Comparison of ENCODE assay signal across 8 mouse cellular contexts in the genomic region with DNA sequence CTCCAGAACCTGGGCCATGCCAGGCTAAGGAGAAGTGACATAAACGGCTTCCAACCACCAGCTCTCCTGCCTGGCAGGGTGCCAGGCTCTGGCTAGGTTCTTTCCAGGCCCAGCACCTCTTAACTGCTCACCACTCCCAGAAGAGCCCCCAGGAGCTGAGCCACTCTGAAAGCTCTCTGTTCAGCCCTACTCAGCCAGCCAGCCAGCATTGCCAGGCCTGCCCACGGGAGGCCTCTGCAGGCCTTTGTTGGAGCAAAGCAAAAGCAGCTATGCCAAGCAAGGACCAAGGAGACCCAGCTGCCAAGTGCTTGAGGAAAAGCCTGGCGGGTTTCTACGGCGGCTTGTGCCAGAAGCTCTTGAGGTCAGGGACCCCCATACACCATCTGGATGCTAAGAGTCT. TPM values are rescaled to one million over a fixed set of nuclear protein-coding genes. Genes with fewer than 3 reads are reported as not detected.
A peak's percentile ranks its signal among the peaks of the same experiment; 100 is the strongest.
DNase-seq lines count a peak whose midpoint lies in the region; ATAC-seq and TF ChIP-seq lines count a peak whose summit lies in the region.

No protein-coding gene starts in this region.

- H3K27me3 ChIP-seq in forebrain, embryonic 15.5 days: no peaks in the 10 kb centered on the region
- no peaks in the 10 kb centered on the region for H3K27me3 ChIP-seq in midbrain, embryonic 15.5 days (replicated peaks)

- no peaks in the 10 kb centered on the region for H3K36me3 ChIP-seq in forebrain, embryonic 15.5 days
- no peaks in the 10 kb centered on the region for H3K36me3 ChIP-seq in midbrain, embryonic 15.5 days (replicated peaks)

- DNase-seq in left cerebral cortex, adult 2 months (ENCODE audit: extremely low spot score in 1 of 2, low spot score in 2 of 2): no peak
- no peak for DNase-seq in left cerebral cortex, adult 9 months (ENCODE audit: low spot score in 2 of 2)
- peak; percentile 82 to 88 for DNase-seq in cerebellum, postnatal 10 days
- DNase-seq in urinary bladder, adult 2 months (ENCODE audit: low spot score): no peak
- DNase-seq in layer of hippocampus, adult 9-11 months: no peak
- no peak for DNase-seq in left cerebral cortex, adult 8-10 months (ENCODE audit: low spot score in 2 of 2)

- ATAC-seq in forebrain, embryonic 15.5 days (replicated peaks): no peak; the same call in 1 of the 2 replicates
- no peak for ATAC-seq in midbrain, embryonic 15.5 days (replicated peaks)

- H3K4me3 ChIP-seq in left cerebral cortex, adult 2 months: peak overlapping the region; percentile 80
- peak overlapping the region; percentile 93 for H3K4me3 ChIP-seq in forebrain, embryonic 15.5 days
- H3K4me3 ChIP-seq in midbrain, embryonic 15.5 days: peak overlapping the region; percentile 97

- peak overlapping the region; percentile 3; the same call in 1 of the 2 replicates for H3K9ac ChIP-seq in forebrain, embryonic 15.5 days (replicated peaks)
- peak overlapping the region; percentile 28; the same call in 1 of the 2 replicates for H3K9ac ChIP-seq in midbrain, embryonic 15.5 days

- peak; percentile 31 for TF ChIP-seq CTCF in left cerebral cortex, adult 2 months (IDR thresholded peaks at IDR 0.05)

- peaks cover 84% of the 10 kb centered on the region for H3K4me1 ChIP-seq in forebrain, embryonic 15.5 days
- peaks cover 71% of the 10 kb centered on the region for H3K4me1 ChIP-seq in midbrain, embryonic 15.5 days

- intact Hi-C loops in left cerebral cortex, adult 2 months (cut with DNase I): no loop called here

- peak overlapping the region; percentile 94 for H3K4me2 ChIP-seq in forebrain, embryonic 15.5 days (replicated peaks)
- peak overlapping the region; percentile 94 for H3K4me2 ChIP-seq in midbrain, embryonic 15.5 days

- H3K27ac ChIP-seq in left cerebral cortex, adult 2 months: peak overlapping the region; percentile 48
- H3K27ac ChIP-seq in forebrain, embryonic 15.5 days (replicated peaks): peak overlapping the region; percentile 92
- peak overlapping the region; percentile 9 for H3K27ac ChIP-seq in midbrain, embryonic 15.5 days

- 9% methylated on average over 5 of the region's 5 CpGs for WGBS in forebrain, embryonic 15.5 days
- WGBS in midbrain, embryonic 15.5 days: 40% methylated on average over 5 of the region's 5 CpGs

- H3K9me3 ChIP-seq in forebrain, embryonic 15.5 days: no peaks in the 10 kb centered on the region
- H3K9me3 ChIP-seq in midbrain, embryonic 15.5 days: no peaks in the 10 kb centered on the region

RNA-seq across cellular contexts. Expression of gene Ankrd13b, which starts 2.7 kb away (rescaled TPM):
- total RNA-seq in left cerebral cortex, adult 2 months (2021): 10 to 100 TPM; 89.7 to 91.7 TPM
- 37.3 and 41.8 TPM in 2 replicates for polyA plus RNA-seq in forebrain, embryonic 15.5 days (2015; fragmentation: Nextera tagmentation; extraction: Ambion mirVana)
- 46.1 and 46.2 TPM in 2 replicates for polyA plus RNA-seq in midbrain, embryonic 15.5 days (2015; fragmentation: Nextera tagmentation; extraction: Ambion mirVana)
- 21.8 and 22.3 TPM in 2 replicates for polyA plus RNA-seq in urinary bladder, adult 2 months (2012; rRNA removed)
- total RNA-seq in left cerebral cortex, adult 8-10 months (2022): 10 to 100 TPM; 75.8 to 83.0 (median 79.6) TPM

RNA-seq across cellular contexts. Expression of gene Git1, which starts 6.6 kb away (rescaled TPM):
- 100 to 1,000 TPM; 297 to 305 TPM for total RNA-seq in left cerebral cortex, adult 2 months (2021)
- polyA plus RNA-seq in forebrain, embryonic 15.5 days (2015; fragmentation: Nextera tagmentation; extraction: Ambion mirVana): 14.4 and 15.9 TPM in 2 replicates
- 17.9 and 19.0 TPM in 2 replicates for polyA plus RNA-seq in midbrain, embryonic 15.5 days (2015; fragmentation: Nextera tagmentation; extraction: Ambion mirVana)
- 24.7 and 37.0 TPM in 2 replicates for polyA plus RNA-seq in urinary bladder, adult 2 months (2012; rRNA removed)
- total RNA-seq in left cerebral cortex, adult 8-10 months (2022): 100 to 1,000 TPM; 281 to 307 (median 287) TPM

RNA-seq across cellular contexts. Expression of gene Coro6, which starts 24.6 kb away (rescaled TPM):
- 10 to 100 TPM; 48.9 to 57.9 TPM for total RNA-seq in left cerebral cortex, adult 2 months (2021)
- polyA plus RNA-seq in forebrain, embryonic 15.5 days (2015; fragmentation: Nextera tagmentation; extraction: Ambion mirVana): 0.08 and 0.09 TPM in 2 replicates
- 0.23 and 0.39 TPM in 2 replicates for polyA plus RNA-seq in midbrain, embryonic 15.5 days (2015; fragmentation: Nextera tagmentation; extraction: Ambion mirVana)
- polyA plus RNA-seq in urinary bladder, adult 2 months (2012; rRNA removed): 16.2 and 19.9 TPM in 2 replicates
- 10 to 100 TPM; 48.9 to 51.4 (median 50.4) TPM for total RNA-seq in left cerebral cortex, adult 8-10 months (2022)

RNA-seq across cellular contexts. Expression of gene Abhd15, which starts 28.1 kb away (rescaled TPM):
- total RNA-seq in left cerebral cortex, adult 2 months (2021): 1 to 10 TPM; 1.4 to 1.7 TPM
- polyA plus RNA-seq in forebrain, embryonic 15.5 days (2015; fragmentation: Nextera tagmentation; extraction: Ambion mirVana): 1.9 and 2.4 TPM in 2 replicates
- 2.2 and 2.6 TPM in 2 replicates for polyA plus RNA-seq in midbrain, embryonic 15.5 days (2015; fragmentation: Nextera tagmentation; extraction: Ambion mirVana)
- polyA plus RNA-seq in urinary bladder, adult 2 months (2012; rRNA removed): 0.71 and 1.1 TPM in 2 replicates
- 1 to 10 TPM in 3 of 4 experiments, under 1 TPM in 1; 0.99 to 1.7 (median 1.5) TPM for total RNA-seq in left cerebral cortex, adult 8-10 months (2022)

RNA-seq across cellular contexts. Expression of gene Trp53i13, which starts 29.0 kb away (rescaled TPM):
- total RNA-seq in left cerebral cortex, adult 2 months (2021): 1 to 10 TPM; 3.6 to 5.0 TPM
- polyA plus RNA-seq in forebrain, embryonic 15.5 days (2015; fragmentation: Nextera tagmentation; extraction: Ambion mirVana): 15.0 and 19.5 TPM in 2 replicates
- polyA plus RNA-seq in midbrain, embryonic 15.5 days (2015; fragmentation: Nextera tagmentation; extraction: Ambion mirVana): 12.7 and 16.7 TPM in 2 replicates
- polyA plus RNA-seq in urinary bladder, adult 2 months (2012; rRNA removed): 20.9 and 21.0 TPM in 2 replicates
- total RNA-seq in left cerebral cortex, adult 8-10 months (2022): 1 to 10 TPM; 4.3 to 9.4 (median 5.6) TPM

Comparison
In these comparisons a context has a peak if more than half of its experiments do, and no peak if none do; other contexts are left out.
1. DNase-seq: peak in cerebellum, postnatal 10 days (2 of 2); none in left cerebral cortex, adult 2 months (0 of 2), left cerebral cortex, adult 9 months (0 of 2), urinary bladder, adult 2 months (single experiment), layer of hippocampus, adult 9-11 months (single experiment) and left cerebral cortex, adult 8-10 months (0 of 2).
2. H3K27ac ChIP-seq: peak in every context shown above with its lines; median percentile 92 in forebrain, embryonic 15.5 days; 48 in left cerebral cortex, adult 2 months; 9 in midbrain, embryonic 15.5 days.
3. RNA of gene Coro6, which starts 24.6 kb away (polyA plus RNA-seq): 16.2 to 19.9 TPM in urinary bladder, adult 2 months; 0.23 to 0.39 TPM in midbrain, embryonic 15.5 days and 0.08 to 0.09 TPM in forebrain, embryonic 15.5 days; every median in the first group is over 10 times any median in the second.
4. Peak in every context shown above with its lines, with median percentiles within 50 percentile points of each other: H3K4me3 ChIP-seq.